Mouse (Mus musculus): Measurements from ENCODE around the gene Agtpbp1. TPM values are rescaled to one million over a fixed set of nuclear protein-coding genes. Genes with fewer than 3 reads are reported as not detected.

Agtpbp1 gene
- polyA plus RNA-seq, 1 experiment from 2014 or later, result 9.2 TPM

GRCm38 (mm10) chr13:59423871-59424270, 161.2 kb downstream of the Agtpbp1 start:
- Histone ChIP-seq H3K27me3 (no peaks in the 10 kb centered on the region), H3K27ac (no peak overlapping the region), H3K9me3 (replicated peaks) (no peaks in the 10 kb centered on the region), H3K36me3 (no peaks in the 10 kb centered on the region), H3K4me1 (replicated peaks) (no peaks in the 10 kb centered on the region), H3K9ac (no peak overlapping the region), H3K4me2 (no peak overlapping the region), H3K4me3 (replicated peaks) (no peak overlapping the region)
- ATAC-seq (ENCODE audit: low read depth), result no peak
- DNase-seq, result no peak
- 63% methylated on average over 5 of the region's 5 CpGs for WGBS (ENCODE audit: insufficient replicate concordance)

GRCm38 (mm10) chr13:59416530-59417230, 168.3 kb downstream of the Agtpbp1 start:
- H3K36me3 ChIP-seq, result no peaks in the 10 kb centered on the region
- WGBS (ENCODE audit: insufficient replicate concordance), result 72% methylated on average over 15 of the region's 15 CpGs
- no peaks in the 10 kb centered on the region for H3K27me3 ChIP-seq
- H3K9me3 ChIP-seq (replicated peaks), result no peaks in the 10 kb centered on the region
- DNase-seq, result no peak
- ATAC-seq (ENCODE audit: low read depth), result no peak
- no peak overlapping the region for H3K4me2 ChIP-seq
- no peak overlapping the region for H3K9ac ChIP-seq
- no peaks in the 10 kb centered on the region for H3K4me1 ChIP-seq (replicated peaks)
- no peak overlapping the region for H3K27ac ChIP-seq
- H3K4me3 ChIP-seq (replicated peaks), result no peak overlapping the region

DNA sequence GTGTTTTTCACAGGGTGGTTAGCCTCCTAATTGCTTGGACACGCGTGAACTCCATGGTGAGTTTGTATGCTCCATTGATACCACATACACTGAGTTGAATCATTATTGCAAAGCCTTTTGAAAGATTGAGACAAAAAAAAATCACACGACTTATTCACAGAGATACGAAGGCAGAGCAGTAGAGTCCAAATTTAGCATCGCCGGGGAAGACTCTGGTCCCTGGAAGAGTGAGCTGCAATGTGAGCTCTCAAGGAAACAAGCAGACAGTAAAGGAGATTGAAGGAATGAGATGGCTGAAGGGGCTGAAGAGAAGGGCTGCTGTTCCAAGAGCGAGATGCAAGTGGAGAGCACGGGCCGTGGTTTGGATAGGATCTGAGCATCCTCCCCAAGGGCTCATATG, 171.1 kb downstream of the Agtpbp1 start:
- Histone ChIP-seq H3K27me3 (no peaks in the 10 kb centered on the region), H3K9ac (no peak overlapping the region), H3K4me2 (no peak overlapping the region), H3K27ac (no peak overlapping the region), H3K4me3 (replicated peaks) (no peak overlapping the region), H3K9me3 (replicated peaks) (no peaks in the 10 kb centered on the region), H3K36me3 (no peaks in the 10 kb centered on the region), H3K4me1 (replicated peaks) (no peaks in the 10 kb centered on the region)
- DNase-seq (no peak), ATAC-seq (ENCODE audit: low read depth) (no peak)
- 80% methylated on average over 9 of the region's 9 CpGs for WGBS (ENCODE audit: insufficient replicate concordance)

GRCm38 (mm10) chr13:59412672-59413071, 172.4 kb downstream of the Agtpbp1 start:
- WGBS (ENCODE audit: insufficient replicate concordance), result 59% methylated on average over 4 of the region's 4 CpGs
- no peak overlapping the region for H3K4me3 ChIP-seq (replicated peaks)
- no peaks in the 10 kb centered on the region for H3K36me3 ChIP-seq
- no peak overlapping the region for H3K9ac ChIP-seq
- DNase-seq (no peak), ATAC-seq (ENCODE audit: low read depth) (no peak)
- no peaks in the 10 kb centered on the region for H3K27me3 ChIP-seq
- no peak overlapping the region for H3K4me2 ChIP-seq
- no peak overlapping the region for H3K27ac ChIP-seq
- H3K4me1 ChIP-seq (replicated peaks), result no peaks in the 10 kb centered on the region
- no peaks in the 10 kb centered on the region for H3K9me3 ChIP-seq (replicated peaks)

DNA sequence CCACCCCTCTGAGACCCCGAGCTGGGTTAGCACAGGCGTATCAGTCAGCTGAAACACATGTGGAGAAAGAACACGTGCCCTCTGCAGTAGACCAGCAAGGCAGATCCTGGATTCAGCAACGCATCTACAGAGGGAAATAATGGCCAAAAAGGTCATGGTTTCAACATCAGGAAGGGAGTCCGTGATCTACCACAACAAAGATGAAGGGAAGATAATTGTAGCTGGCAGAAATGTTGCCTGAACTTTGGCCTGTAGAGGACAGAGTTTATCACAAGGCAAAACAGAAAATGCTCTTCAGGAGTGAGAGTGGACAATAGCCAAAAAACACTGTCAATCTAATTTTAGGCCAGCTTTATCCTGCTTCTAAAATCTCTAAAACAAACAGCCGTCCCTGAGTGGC, 177.8 kb downstream of the Agtpbp1 start:
- DNase-seq (no peak), ATAC-seq (ENCODE audit: low read depth) (no peak)
- no peaks in the 10 kb centered on the region for H3K36me3 ChIP-seq
- no peaks in the 10 kb centered on the region for H3K27me3 ChIP-seq
- no peak overlapping the region for H3K4me3 ChIP-seq (replicated peaks)
- no peak overlapping the region for H3K4me2 ChIP-seq
- no peak overlapping the region for H3K27ac ChIP-seq
- 55% methylated on average over 6 of the region's 6 CpGs for WGBS (ENCODE audit: insufficient replicate concordance)
- H3K9ac ChIP-seq, result no peak overlapping the region
- H3K4me1 ChIP-seq (replicated peaks), result no peaks in the 10 kb centered on the region
- H3K9me3 ChIP-seq (replicated peaks), result no peaks in the 10 kb centered on the region

- Histone ChIP-seq H3K4me2 (no peak overlapping the region), H3K36me3 (no peaks in the 10 kb centered on the region), H3K9ac (no peak overlapping the region), H3K4me1 (replicated peaks) (no peaks in the 10 kb centered on the region), H3K9me3 (replicated peaks) (no peaks in the 10 kb centered on the region), H3K4me3 (replicated peaks) (no peak overlapping the region), H3K27ac (no peak overlapping the region), H3K27me3 (no peaks in the 10 kb centered on the region)
- DNase-seq (no peak), ATAC-seq (ENCODE audit: low read depth) (no peak)
- WGBS (ENCODE audit: insufficient replicate concordance), result 80% methylated on average over 14 of the region's 14 CpGs
Measured at GRCm38 (mm10) chr13:59402026-59402775, 182.8 kb downstream of the Agtpbp1 start.

DNA sequence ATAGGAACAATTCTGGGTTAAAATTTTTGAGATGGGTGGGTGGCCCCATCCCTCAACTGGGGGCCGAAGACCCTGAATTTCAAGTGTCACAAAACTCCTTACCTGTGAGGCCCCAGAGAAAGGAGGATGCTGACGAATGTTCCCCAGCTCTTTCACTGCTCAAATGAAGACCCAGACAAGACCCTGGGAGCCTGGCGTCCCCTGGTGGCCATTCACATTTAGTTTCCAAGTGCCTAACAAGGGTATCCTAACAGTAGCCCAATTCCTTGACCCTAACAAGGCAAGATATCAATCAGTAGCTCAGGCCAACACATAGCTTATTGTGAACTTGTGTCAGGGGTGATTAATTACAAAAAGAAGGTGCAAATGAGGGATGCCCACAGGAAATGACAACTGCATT, 187.5 kb downstream of the Agtpbp1 start:
- Histone ChIP-seq H3K4me3 (replicated peaks) (no peak overlapping the region), H3K36me3 (no peaks in the 10 kb centered on the region), H3K27ac (no peak overlapping the region), H3K4me1 (replicated peaks) (no peaks in the 10 kb centered on the region), H3K9me3 (replicated peaks) (no peaks in the 10 kb centered on the region), H3K9ac (no peak overlapping the region), H3K4me2 (no peak overlapping the region), H3K27me3 (no peaks in the 10 kb centered on the region)
- no peak for DNase-seq
- 27% methylated on average over 3 of the region's 3 CpGs for WGBS (ENCODE audit: insufficient replicate concordance)
- ATAC-seq (ENCODE audit: low read depth), result no peak

Other genes with a start within 250 kb of the Agtpbp1 start
- gene Naa35, start within 50 bp of the Agtpbp1 start, polyA plus RNA-seq (2015; fragmentation: Nextera tagmentation; extraction: Ambion mirVana), result 35.8 and 43.8 TPM in 2 replicates
- 47.0 and 57.9 TPM in 2 replicates for gene Golm1, start 90.6 kb upstream of the Agtpbp1 start, polyA plus RNA-seq (2015; fragmentation: Nextera tagmentation; extraction: Ambion mirVana)
- not detected in 2 replicates for gene 4921517D22Rik, start 108.9 kb upstream of the Agtpbp1 start, polyA plus RNA-seq (2015; fragmentation: Nextera tagmentation; extraction: Ambion mirVana)
- 0.03 TPM in 1 of 2 replicates, not detected in the other for gene Spata31d1a, start 125.1 kb upstream of the Agtpbp1 start, polyA plus RNA-seq (2015; fragmentation: Nextera tagmentation; extraction: Ambion mirVana)
- not detected in 2 replicates for gene Spata31d1b, start 127.1 kb upstream of the Agtpbp1 start, polyA plus RNA-seq (2015; fragmentation: Nextera tagmentation; extraction: Ambion mirVana)
- not detected in 2 replicates for gene Spata31d1d, start 146.5 kb upstream of the Agtpbp1 start, polyA plus RNA-seq (2015; fragmentation: Nextera tagmentation; extraction: Ambion mirVana)
- not detected in 2 replicates for gene 1700014D04Rik, start 161.5 kb upstream of the Agtpbp1 start, polyA plus RNA-seq (2015; fragmentation: Nextera tagmentation; extraction: Ambion mirVana)
- 218 and 244 TPM in 2 replicates for gene Isca1, start 184.6 kb upstream of the Agtpbp1 start, polyA plus RNA-seq (2015; fragmentation: Nextera tagmentation; extraction: Ambion mirVana)
- gene Gm49354, start 197.0 kb upstream of the Agtpbp1 start, polyA plus RNA-seq (2015; fragmentation: Nextera tagmentation; extraction: Ambion mirVana), result not detected in 2 replicates
- 54.4 and 61.8 TPM in 2 replicates for gene Tut7, start 237.9 kb upstream of the Agtpbp1 start, polyA plus RNA-seq (2015; fragmentation: Nextera tagmentation; extraction: Ambion mirVana)

Data from liver, embryonic 13.5 days (tissue).